Mouse (Mus musculus): ENCODE results near the gene Arid1b.

- TF ChIP-seq CTCF (IDR thresholded peaks at IDR 0.05) (no peak), EP300 (IDR thresholded peaks at IDR 0.05) (no peak)
Measured at GRCm38 (mm10) chr17:5088822-5089221, 94.7 kb downstream of the Arid1b start.

All from lung, postnatal 0 days (tissue).